Mouse (Mus musculus) thymus, adult 2 months (tissue): ENCODE measurements around the gene Olfr1393. TPM values are rescaled to one million over a fixed set of nuclear protein-coding genes. Genes with fewer than 3 reads are reported as not detected.
"Not testable (repeated sequence)": the region's sequence is repeated elsewhere in the genome, so short reads cannot be mapped to it uniquely, and the experiment has no call there.

Experiments used
- DNase-seq: peaks from one replicate; pipeline ENCODE4 v3.0.0; 2021
- H3K27ac ChIP-seq: fragments of 200-500 bp; 2 replicates; pipeline ENCODE4 v1.5.1; 2012; ENCODE audit warnings: low read length, control low read depth; ENCODE audit not compliant: control insufficient read depth, insufficient read depth
- H3K27me3 ChIP-seq: fragments of 200-500 bp; 2 replicates; pipeline ENCODE4 v1.6.1; 2012; ENCODE audit warnings: mild to moderate bottlenecking, low read length, moderate library complexity, mixed read lengths; ENCODE audit not compliant: control insufficient read depth, insufficient read depth
- H3K36me3 ChIP-seq: fragments of 200-500 bp; 2 replicates; pipeline ENCODE4 v1.6.1; 2012; ENCODE audit warnings: mild to moderate bottlenecking, low read length, moderate library complexity; ENCODE audit not compliant: control insufficient read depth, insufficient read depth
- H3K4me1 ChIP-seq: fragments of 200-500 bp; replicated peaks from 2 replicates; pipeline ENCODE4 v1.6.1; 2012; ENCODE audit warnings: low read length; ENCODE audit not compliant: control insufficient read depth, insufficient read depth
- H3K4me3 ChIP-seq: fragments of 200-500 bp; 2 replicates; pipeline ENCODE4 v1.5.1; 2012; ENCODE audit warnings: mild to moderate bottlenecking, low read length, control low read depth, moderate library complexity; ENCODE audit not compliant: control insufficient read depth, insufficient read depth
- CTCF ChIP-seq: fragments of 200-500 bp; IDR thresholded peaks from 2 replicates; pipeline ENCODE4 v1.5.1; 2012; ENCODE audit warnings: mild to moderate bottlenecking, control low read depth, low read length, moderate library complexity, borderline replicate concordance; ENCODE audit not compliant: control insufficient read depth, poor library complexity, insufficient read depth; ENCODE audit errors: extremely low read depth
- POLR2A ChIP-seq: fragments of 200-500 bp; IDR thresholded peaks from 2 replicates; pipeline ENCODE4 v1.6.1; 2012; ENCODE audit warnings: mild to moderate bottlenecking, low read length, control low read depth, moderate library complexity; ENCODE audit not compliant: control insufficient read depth, poor library complexity, insufficient read depth; ENCODE audit errors: extremely low read depth
- WGBS: fragments of 180-500 bp; shearing (Covaris S2); methylation state at CpG from one replicate; pipeline ENCODE4 v1.1.7; 2018; 5-methylcytosine and 5-hydroxymethylcytosine counted together
- polyA plus RNA-seq: library from polyadenylated mRNA; depleted of rRNA; stranded (reverse); fragments of >200 nt; gene quantifications from 2 replicates; pipeline ENCODE4 v1.2.3, GENCODE M21; 2012

The Olfr1393 gene
- polyA plus RNA-seq, 1 experiment = 0.40 TPM

DNA sequence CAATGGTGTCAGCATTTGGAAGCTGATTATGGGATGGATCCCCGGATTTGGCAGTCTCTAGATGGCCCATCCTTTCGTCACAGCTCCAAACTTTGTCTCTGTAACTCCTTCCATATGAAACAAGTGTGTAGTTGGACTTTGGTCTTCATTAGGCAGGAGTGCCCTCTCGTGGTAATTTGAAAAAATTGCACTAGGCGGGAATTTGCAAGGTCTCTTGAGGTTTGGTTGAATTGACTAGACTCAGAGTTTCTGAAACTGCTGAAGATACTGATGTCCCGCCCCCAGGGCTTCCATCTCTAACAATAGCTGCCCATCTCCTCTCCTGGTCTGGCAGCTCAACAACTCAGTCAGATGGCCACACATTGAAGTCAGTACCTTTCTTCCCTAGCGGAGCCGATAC, 6.8 kb upstream of the Olfr1393 start:
- no peaks in the 10 kb centered on the region for H3K4me1 ChIP-seq
- WGBS = 41% methylated on average over 7 of the region's 7 CpGs
- H3K27me3 ChIP-seq = no peaks in the 10 kb centered on the region
- no peak for TF ChIP-seq CTCF
- no peaks in the 10 kb centered on the region for H3K36me3 ChIP-seq
- peak; percentile 58 for DNase-seq
- H3K4me3 ChIP-seq = no peak overlapping the region
- H3K27ac ChIP-seq = no peak overlapping the region

DNA sequence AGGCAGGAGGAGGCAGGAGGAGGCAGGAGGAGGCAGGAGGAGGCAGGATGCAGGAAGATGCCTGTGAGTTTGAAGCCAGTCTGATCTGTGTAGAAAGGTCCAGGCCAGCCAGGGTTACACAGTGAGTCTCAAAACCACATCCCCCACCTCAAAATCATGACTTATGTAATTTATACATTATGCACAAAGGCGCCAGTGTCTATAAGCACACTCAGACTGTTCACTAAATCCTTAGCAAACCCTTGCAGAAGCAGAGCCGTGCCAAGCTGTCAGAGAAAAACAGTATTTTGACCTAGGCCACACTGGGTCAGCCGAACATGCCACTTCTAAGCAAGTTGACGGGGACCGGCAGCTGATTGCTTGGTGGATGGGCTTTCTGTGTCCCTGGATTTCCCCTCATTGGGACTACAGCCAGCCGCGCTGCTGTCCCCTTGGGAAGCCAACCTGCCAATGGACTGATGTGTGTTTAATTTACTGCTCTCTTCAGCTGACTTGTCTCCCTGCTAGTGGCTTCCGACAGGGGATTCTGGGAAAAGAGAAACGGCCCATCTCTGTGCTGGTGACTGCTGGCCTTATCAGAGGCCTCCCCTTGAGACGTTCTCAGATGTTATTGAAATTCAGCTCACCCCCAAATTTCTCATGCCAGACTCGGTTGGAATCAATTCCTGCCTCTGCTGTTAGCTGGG, 4.1 kb upstream of the Olfr1393 start:
- Histone ChIP-seq H3K4me1 (no peaks in the 10 kb centered on the region), H3K27me3 (no peaks in the 10 kb centered on the region), H3K36me3 (no peaks in the 10 kb centered on the region), H3K27ac (no peak overlapping the region), H3K4me3 (no peak overlapping the region)
- DNase-seq = no peak
- WGBS = 95% methylated on average over 11 of the region's 11 CpGs
- TF ChIP-seq POLR2A (no peak), CTCF (no peak)

DNA sequence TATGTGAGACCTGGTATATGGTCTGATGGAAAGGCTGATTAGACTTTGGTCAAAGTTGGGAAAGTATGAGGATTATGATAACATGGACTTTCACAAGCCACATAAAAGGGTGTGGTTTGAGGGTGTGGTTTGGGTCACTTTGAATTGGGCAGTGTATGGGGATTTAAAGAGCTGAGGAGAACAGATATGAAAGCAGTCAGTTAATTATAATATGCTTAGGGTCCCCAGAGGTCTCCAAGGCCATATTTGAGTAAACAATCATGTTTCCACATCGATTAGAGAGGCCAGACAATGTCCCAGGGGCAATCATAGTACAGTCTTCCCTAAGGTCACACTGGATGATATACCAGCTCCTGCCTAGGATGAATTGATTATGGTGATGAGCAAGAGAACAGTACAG, 6.9 kb downstream of the Olfr1393 start, which contains the start of gene Olfr1392:
Olfr1392 (plus strand) TSS at position 301 of the 400 bp plus-strand sequence.
- H3K27me3 ChIP-seq, H3K27ac ChIP-seq, H3K36me3 ChIP-seq, DNase-seq, H3K4me1 ChIP-seq, H3K4me3 ChIP-seq: not testable (repeated sequence)
- 18% methylated on average over 1 of the region's 1 CpGs for WGBS

DNA sequence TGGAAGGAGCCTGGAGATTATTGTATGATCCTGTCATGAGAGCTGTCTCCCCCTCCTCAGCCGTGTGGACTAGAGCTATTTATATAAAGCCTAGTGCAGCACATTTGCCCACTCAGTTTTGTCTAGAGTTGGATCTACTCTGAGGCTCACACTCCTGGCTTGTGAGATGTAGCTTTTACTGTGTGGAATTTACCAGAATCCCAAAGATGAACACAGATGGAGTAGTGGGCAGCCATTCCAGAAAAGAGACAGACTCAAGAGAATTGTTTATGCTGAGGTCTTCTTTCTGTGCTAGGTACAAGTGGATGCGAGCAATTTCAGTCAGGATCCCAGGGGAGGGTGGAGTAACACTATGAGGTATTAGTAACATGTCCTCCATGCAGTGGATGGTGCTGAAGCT, 9.1 kb downstream of the Olfr1393 start:
- H3K4me1 ChIP-seq = no peaks in the 10 kb centered on the region
- TF ChIP-seq POLR2A (no peak), CTCF (no peak)
- DNase-seq = no peak
- no peaks in the 10 kb centered on the region for H3K36me3 ChIP-seq
- H3K27me3 ChIP-seq = no peaks in the 10 kb centered on the region
- H3K4me3 ChIP-seq = no peak overlapping the region
- no peak overlapping the region for H3K27ac ChIP-seq
- 89% methylated on average over 2 of the region's 2 CpGs for WGBS

DNA sequence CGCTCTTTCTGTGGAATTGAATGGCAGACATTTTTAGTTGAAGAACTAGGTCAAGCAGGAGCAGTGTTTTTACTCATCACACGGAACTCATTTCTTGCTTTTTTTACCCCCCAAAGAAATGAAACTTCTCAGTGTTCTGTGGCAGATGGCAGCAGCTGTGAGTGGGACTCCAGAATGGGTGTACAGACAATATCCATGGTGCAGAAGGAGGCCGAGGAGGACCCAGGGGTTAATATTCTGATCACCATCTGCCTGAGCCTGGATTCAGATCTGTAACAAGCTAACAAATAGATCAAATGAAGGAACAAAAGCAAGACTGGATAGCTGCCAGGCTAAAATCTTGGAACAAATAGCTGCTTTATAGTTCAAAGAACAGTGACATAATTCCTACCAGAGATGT, 14.7 kb downstream of the Olfr1393 start:
- H3K27ac ChIP-seq = no peak overlapping the region
- H3K4me1 ChIP-seq = no peaks in the 10 kb centered on the region
- no peak for DNase-seq
- no peak overlapping the region for H3K4me3 ChIP-seq
- TF ChIP-seq CTCF = no peak
- TF ChIP-seq POLR2A = no peak
- WGBS = 92% methylated on average over 3 of the region's 3 CpGs
- no peaks in the 10 kb centered on the region for H3K27me3 ChIP-seq
- no peaks in the 10 kb centered on the region for H3K36me3 ChIP-seq

DNA sequence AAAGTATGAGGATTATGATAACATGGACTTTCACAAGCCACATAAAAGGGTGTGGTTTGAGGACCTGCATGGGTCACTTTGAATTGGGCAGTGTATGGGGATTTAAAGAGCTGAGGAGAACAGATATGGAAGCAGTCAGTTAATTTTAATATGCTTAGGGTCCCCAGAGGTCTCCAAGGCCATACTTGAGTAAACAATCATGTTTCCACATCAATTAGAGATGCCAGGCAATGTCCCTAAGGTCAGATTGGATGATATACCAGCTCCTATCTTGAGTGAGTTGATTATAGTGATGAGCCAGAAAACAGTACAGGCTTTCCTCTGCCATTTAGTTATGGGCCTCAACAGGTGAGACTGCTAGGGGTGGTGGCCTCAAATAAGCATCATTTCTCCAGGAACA, 26.3 kb downstream of the Olfr1393 start, which contains the start of gene Olfr10:
Olfr10 (plus strand) TSS at position 301 of the 400 bp plus-strand sequence.
- Histone ChIP-seq H3K4me3 (no peak within 1 kb of the TSS), H3K27ac (no peak within 1 kb of the TSS), H3K27me3 (no peaks in the 10 kb centered on the region), H3K4me1 (no peaks in the 10 kb centered on the region), H3K36me3 (no peaks in the 10 kb centered on the region)
- TF ChIP-seq CTCF (no peak), POLR2A (no peak)
- no peak for DNase-seq

DNA sequence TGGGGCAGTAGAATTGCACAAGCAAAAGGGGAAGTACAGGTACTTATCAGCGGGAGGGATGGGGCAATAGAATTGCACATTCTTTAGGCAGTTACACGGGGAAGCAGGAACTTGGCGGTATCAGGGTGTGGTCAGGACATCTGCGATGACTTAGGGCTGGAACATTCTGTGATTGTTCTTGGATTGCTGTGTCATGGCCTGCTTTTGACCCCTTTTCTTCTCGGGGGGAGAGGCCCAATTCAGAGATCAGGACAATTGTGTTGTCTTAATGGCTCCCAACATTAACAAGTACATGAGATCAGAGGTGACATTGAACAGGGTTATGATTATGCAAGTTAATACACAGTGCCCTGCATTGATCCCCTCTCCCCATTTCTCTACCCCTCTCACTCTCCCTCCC, 30.4 kb downstream of the Olfr1393 start:
- whole genome bisulfite sequencing = 72% methylated on average over 5 of the region's 5 CpGs
- DNase-seq, H3K27ac ChIP-seq, H3K36me3 ChIP-seq, H3K4me1 ChIP-seq, H3K4me3 ChIP-seq, H3K27me3 ChIP-seq: not testable (repeated sequence)
